Mouse (Mus musculus) layer of hippocampus, postnatal 25 days (tissue): ENCODE results near the gene Vgll4. TPM values are rescaled to one million over a fixed set of nuclear protein-coding genes. Genes with fewer than 3 reads are reported as not detected.
A peak's percentile ranks its signal among the peaks of the same experiment; 100 is the strongest.
"Not testable (repeated sequence)": the region's sequence is repeated elsewhere in the genome, so short reads cannot be mapped to it uniquely, and the experiment has no call there.

Source experiments
- DNase-seq, 2 experiments: peaks; one replicate each; pipeline ENCODE4 v3.0.0; 2022; ENCODE audit warnings: mixed read lengths in 2 of 2, low spot score in 1 of 2; ENCODE audit errors: extremely low spot score in 1 of 2
- total RNA-seq, 2 experiments: library from RNA; stranded (reverse); gene quantifications; 2 replicates each; pipeline ENCODE4 v1.2.3; 2021

Vgll4 gene
- total RNA-seq, 2 experiments from 2014 or later, result 43.2 to 48.7 TPM

DNA sequence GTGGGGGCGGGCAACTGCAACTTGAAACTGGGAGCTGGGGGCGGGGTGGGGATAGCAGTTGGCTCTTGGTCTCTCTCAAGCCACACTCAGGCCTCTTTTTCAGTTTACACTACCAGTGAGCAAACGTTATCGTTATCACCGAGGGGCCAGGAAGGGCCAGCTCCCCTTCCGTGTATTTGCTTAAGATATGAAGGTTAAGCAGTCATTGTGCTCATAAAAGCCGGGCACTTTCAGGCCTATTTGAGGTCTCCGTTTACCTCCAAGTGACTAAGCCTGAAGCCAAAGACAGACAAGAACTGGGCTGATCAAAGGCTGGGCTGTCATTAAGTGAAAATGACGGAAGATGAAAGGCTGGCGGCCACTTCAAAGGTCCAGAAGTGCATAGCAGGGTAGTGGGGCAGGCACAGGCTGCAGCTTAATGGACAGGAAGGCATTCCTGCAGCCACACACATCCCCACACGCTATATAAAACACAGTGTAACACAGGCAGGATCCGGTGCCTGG is 68.4 kb downstream of the Vgll4 start:
- DNase-seq, result no peak

DNA sequence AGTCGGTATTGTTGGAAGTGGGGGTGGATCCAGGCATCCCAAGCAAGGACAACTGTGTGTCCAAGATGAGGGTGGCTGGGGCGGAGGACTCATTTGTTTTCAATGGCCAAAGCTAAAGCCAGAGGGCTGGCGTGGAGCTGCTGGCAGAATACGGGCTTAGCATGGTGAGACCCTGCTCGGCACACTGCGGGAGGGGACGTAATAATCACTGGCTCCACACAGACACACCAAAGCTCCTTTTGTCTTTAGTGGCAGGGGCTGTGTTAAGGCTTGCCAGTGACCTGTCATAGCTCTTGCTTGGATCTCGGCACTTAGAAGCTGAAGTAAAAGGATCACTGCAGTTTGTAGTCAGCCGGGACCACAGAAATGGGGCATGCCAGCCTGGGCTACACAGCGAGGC is 69.6 kb downstream of the Vgll4 start:
- DNase-seq, result no peak

DNA sequence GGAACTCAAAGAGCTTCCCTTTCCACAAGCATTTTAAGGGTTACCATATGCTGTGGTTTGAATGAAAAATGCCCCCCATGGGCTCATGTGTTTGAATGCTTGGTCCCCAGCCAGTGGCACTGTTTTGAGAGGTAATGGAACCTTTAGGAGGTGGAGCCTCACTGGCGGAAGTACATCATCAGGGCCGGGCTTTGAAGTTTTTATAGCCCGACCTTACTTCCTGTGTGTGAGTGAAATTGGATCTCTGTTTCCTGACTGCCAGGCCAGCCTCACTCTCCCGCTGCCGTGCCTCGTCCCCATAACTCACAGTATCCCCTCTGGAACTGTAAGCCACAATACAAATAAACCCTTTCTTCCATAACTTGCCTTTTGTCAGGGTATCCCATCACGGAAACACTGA is 70.1 kb downstream of the Vgll4 start:
- DNase-seq, result no peak

DNA sequence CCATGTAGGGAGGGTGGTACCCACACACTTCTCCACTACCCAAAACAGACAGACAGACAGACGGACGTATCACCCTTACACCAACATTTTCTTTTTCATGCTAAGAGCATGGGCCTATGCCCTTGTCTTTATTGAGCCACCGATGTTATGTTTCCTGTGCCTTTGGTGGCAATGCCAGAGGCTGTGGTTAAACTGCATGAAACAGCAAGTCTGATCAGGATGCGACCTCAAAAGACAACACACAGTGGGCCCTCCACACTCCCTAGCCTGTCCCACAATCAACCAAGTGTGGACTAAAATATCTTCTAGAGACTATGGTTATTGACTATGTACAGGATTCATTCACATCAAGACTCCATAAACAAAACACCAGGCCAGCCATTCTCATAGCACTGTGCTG is 70.8 kb downstream of the Vgll4 start:
- no peak for DNase-seq

DNA sequence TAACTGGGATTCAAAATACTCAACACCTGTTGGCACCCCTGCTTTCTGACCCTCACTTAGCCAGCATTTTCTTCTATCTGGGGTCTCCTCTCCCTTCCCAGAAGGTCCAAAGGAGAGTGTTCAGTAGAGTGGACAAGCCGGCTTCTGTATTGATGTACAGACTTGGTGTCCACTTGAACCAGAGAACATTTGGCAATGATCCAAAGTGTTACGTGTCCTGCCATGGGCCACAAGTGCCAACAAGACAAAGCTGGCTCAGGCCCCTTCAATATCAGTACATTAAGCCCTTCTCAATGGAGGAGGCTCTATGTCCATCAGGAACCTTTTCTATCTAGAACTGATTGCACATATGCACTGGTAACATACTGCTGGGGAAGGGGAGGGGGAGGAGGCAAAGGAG is 73.5 kb downstream of the Vgll4 start:
- DNase-seq, result no peak

DNA sequence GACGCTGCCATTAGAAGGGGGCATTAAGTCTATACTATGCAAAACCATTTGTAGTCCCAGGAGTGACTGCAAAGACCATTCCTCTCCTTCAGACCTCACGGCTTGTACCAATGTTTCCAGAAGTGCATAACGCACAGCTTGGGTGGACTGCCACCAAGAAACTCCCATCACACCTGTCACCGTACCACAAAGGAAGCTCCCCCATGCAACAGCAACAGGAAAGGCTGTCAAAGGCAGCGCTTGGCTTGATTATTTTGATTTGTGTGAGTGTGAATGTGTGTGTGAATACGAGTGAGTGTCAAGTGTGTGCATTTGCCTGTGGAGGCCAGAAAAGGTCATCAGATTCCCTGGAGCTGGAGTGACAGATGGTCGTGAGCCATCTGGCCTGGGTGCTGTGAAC is 74.6 kb downstream of the Vgll4 start:
- DNase-seq, result no peak

DNA sequence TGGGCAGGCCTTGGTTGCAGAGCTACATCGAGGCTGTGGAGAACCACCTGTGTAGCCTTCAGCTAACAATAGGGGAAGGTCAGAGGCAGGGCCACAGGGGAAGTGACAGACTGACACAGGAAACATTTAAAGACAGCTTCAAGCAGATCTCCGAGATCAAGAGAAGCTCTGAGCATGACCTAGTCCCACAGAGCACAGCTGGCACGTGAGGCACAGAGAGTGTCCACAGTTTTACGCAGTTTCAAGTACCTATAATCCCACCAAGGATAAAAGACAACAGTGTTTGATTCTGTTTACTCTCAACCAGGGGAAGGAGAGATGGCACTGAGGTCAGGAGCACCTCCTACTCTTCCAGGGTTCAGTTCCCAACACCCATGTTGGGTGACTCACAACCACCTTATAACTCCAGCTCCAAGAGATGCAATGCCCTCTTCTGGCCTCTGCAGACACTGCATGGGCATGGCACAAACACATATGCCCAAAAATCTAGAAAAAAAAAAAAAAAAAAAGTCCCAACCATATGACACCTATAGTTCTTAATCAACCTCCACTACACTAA is 75.2 kb downstream of the Vgll4 start:
- DNase-seq, result no peak

DNA sequence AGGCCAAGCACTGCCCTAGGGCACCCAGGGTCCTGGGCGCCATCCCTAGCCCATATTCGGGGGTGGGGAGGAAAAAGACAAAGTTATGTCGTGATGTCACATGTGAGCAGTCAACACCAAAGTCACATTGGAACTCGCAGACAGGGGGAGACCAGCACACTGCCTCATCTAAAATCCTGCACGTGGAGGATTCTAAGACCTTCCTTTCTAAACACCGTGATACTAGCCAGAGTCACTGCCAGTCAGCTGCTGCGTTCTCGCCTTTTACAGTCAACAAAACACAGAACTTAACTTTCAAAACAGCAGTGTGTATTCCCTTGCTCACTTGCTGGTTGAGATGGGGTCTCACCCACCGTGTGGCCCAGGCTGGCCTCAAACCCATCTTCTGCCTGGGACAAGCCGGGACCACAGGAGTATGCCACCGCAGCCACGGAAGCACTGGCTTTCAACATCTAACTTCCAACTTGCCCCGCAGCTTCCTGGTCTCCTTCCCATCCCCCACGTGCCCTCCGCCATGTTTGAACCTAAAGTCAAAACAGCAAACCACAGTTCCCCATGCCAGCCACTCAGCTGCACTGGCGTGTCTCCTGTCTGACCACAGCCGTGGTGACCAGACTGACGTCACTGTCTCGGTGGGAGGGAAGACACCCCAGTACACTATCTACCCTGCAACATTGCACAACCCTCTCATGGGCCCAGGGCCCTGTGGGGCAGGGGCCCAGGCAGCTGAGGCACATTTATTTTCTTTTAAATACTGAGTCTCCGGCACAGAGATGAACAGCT is 76.2 kb downstream of the Vgll4 start:
- DNase-seq, result no peak

DNA sequence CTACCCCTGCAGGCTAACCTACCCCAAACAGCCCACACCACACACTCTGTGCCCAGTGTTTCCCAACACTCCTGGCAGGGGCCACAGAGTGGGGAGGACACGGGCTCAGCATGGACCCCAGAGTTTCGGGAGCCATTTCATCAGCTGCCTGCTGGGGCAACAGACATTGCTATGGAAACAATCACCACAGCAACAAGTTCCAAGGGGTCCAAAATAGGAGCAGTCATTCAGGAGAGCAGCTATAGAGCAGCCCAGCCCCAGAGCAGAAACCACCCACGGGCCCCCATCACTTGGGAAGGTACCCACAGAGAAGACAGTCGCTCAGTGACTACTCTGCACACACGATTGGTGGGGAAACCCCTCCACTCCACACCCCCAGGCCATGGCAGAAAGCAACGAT is 77.4 kb downstream of the Vgll4 start:
- peak; percentile 38 to 57 for DNase-seq

DNA sequence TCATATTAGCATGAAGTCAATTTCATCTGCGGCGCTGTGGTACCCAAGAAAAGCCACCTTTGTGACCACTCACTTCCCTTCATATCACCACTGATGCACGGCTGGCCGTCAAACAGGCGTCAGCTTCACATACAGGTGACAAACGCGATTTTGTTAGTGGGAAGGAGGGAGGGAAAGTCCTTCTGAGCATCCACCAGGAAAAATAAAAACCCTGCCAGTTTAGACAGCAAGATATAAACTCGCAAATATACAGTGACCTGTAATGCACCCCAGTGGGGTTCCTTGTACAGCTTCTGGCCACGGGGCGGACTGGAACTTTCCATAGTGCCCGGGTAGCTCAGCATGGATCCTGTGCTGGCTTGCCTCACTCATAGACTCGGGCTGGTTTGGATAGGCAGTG is 78.0 kb downstream of the Vgll4 start:
- DNase-seq, result no peak

DNA sequence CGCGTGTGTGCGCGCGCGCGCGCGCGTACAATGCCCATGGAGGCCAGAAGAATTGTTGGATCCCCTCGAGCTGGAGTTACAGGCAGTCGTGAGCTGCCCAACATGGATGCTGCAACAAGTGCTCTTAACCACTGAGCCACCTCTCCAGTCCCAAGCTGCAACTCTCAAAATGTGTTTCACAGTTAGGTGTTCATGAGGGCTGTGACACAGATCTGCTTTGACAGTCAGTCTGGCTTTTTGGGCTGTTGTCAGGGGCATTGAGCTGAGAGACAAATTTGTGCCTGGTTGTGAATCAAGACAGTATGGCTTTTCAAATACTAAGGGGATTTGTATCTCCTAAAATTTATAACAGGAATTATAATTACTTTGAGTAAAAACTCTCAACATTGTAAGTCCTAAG is 78.5 kb downstream of the Vgll4 start:
- no peak for DNase-seq

DNA sequence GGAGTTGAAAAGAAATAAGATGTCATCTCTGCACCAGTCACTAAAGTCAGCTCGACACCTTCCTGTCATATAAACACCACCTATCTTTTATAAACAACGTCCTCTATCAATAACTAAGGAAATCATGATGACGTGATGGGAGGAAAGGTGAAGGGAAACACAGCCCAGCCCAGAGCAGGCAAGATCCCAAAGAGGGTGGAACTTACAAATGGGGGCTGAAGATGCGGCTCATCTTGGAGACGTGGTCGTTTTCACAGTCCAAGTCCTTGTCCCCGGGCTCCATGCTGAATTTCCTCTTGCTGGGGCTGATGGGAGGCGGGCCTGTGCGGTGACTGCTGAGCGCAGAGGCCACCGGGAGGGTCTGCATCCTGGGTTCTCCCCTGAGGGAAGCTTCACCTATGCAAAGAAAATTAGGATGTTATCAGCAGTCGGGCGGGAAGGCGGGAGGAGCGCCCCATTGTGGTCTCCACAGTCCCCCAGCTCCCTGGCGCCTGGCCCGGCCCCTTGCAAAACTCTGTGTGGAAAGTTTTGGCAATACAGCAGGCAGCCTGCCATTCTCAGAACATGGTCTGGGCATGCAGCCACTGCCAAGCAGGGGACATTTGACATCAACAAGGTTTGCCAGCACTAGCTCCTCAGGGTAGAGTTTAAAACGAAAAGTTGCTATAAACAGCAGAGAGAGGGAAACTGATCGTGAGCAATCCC is 79.2 kb downstream of the Vgll4 start:
- peak; percentile 62 to 75 for DNase-seq

DNA sequence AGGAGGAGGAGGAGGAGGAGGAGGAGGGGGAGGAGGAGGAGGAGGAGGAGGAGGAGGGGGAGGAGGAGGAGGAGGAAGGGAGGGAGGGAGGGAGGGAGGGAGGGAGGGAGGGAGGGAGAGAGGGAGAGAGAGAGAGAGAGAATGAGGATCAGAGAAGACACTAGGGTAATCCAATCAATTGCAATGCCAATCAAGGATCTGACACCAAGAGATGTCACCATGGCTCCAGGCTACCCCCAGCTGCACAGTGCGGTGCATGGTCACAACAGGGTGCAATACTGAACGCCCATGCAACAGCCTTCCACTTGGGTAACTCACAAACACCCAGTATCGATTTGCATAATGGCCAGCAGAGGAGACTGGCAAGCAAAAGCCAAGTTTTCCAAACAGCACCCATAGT is 79.8 kb downstream of the Vgll4 start:
- not testable (repeated sequence) for DNase-seq

DNA sequence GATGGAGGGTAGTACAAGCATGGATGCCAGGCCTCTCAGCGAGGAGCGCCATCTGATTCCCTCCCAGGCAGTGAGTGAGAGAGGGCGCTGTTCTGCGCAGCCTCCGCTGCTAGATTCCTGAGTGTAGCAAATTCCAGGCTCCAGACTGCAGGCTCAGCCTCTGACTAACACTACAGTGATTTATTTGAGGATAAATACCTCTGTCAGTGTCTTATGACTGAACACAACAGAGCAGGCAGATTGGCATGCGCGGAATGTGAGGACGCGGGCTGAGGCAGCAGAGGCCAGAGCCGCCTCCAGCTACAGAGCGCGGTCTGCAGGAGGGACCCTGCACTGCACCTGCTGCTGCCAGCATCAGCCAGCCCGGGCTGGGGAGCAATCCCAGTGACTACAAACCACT is 80.9 kb downstream of the Vgll4 start:
- DNase-seq, result peak in 1 of 2 experiments; percentile 54

DNA sequence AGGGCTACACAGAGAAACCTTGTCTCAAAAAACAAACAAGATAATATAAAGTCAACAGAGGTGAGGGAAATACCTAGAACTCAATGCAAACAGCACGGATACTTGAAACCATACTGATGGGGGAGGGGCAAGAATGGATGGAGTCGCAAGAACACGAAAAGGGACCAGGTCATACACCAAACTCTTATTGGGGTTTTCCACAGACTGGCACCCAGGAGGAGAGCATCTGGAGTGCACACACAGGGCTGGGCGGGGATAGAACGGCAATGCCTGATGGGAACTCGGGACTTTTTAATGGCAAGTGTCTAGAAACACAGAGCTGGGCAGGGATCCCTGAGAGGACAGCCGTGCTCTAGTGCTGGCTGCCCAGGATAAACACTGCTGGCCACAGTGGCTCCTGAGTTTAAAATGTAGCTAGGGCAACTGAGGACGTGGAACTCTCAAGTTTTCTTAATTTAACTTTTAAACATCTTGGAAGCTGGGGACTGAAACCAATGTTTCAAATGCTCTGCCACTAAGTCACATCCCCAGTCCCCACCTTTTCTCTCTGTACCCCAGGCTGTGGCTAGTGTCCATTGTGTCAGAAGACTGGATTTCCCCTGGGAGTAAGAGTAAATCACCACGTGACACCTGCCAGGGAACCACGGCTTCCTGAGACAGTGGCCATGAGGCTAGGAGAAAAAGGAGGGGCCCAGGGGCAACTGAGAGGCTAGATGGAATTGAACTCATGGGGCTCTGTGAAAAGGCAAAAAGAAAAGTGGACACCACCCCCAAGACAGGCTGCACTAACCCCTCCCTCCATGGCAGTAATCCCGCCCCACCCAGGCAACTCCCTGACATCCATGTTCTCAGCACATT is 83.1 kb downstream of the Vgll4 start:
- DNase-seq, result no peak

DNA sequence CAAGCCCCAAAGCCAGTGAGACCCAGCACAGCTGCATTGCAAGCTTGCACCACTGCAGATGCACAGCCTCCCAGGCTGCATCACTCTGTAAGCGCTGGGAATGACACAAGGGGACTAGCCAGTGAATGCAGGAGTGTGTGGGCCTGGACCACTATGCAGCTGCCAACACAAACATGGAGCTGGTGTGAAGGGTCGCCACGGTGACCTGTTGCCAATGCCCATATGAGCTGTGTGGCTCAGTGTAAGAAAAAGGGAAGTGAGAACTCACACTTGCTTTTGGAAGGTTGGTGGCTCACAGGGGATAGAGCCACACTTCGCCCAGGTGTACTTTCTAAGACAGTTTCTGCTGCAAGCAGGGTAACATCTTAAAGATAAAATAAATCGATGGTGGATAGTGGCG is 83.8 kb downstream of the Vgll4 start:
- DNase-seq, result no peak

DNA sequence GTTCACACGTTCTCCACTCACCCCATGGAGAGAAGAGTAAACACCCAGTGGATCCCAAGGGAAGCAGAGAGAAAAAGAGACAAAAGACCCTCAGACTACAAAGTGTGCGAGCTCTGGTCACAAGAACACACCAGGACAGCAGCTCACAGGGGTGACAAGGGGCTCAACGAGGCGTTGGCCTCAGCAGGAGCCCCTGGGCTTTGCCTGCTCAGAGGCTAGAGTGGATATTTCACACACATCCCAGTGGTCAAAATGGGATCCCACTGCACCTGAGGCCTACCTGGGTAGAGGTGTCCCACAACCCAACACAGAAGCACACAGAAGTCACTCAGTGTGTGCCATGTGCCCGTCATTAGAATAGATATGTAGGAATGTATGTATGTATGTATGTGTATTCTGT is 84.7 kb downstream of the Vgll4 start:
- no peak for DNase-seq

DNA sequence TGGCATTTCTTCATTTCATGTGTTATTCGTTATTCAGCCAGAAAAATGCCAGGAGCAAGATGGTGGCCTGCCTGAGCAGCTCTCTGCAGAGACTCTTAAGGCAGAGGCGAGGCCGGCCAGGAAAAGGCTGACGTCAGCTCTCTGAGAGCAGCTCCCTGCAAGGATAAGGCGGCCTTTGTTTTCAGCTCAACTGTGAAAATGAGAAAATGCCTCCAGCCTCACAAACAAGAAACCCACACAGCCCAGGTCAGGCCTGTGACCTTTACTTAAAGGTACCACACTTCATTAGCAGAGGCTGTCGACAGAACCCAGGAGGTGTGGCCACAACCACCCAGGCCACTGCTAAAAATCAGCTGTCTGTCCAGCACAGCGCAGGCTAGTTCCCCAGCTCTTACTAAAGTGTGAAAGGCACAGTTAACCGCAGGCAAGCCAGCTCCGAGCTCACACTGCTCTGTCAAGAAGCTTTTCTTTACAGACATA is 86.5 kb downstream of the Vgll4 start:
- no peak for DNase-seq

DNA sequence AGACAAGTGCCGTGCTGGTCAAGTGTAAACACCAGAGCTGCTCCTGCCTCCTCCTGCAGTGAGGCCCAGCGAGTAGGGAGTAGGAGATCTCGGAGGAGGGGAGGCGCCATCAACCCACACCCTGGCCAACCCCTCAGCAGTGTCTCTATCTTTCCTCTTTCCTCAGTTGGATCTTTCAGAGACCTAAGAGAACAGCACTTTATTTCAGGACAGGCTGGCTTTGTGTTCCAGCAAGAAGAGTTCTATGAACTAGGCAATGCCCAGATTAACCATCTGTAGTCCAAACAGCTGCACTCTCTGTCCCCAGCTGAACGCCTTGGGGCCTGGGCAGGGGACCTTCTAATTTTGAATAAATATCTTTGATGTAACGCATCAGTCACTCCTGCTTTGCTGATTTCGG is 87.1 kb downstream of the Vgll4 start:
- DNase-seq, result no peak

DNA sequence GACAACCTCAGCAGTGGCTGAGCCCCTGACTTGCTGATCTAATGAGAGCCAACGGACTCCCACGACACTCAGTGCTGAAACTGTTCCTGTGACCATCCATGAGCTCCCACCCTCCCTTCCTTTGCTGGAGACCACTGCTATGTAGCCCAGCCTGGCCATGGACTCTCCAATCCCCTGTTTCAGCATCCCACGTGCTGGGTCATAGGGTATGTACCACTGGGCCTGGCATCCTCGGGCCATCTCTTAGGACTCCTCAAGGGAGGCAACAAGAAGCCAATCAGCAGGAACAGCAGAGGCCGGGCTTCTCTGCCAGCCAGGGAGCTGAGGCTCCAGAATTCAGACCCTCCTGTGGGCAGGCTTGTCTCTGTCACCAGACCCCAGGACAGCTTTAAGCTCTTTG is 87.6 kb downstream of the Vgll4 start:
- DNase-seq, result no peak

DNA sequence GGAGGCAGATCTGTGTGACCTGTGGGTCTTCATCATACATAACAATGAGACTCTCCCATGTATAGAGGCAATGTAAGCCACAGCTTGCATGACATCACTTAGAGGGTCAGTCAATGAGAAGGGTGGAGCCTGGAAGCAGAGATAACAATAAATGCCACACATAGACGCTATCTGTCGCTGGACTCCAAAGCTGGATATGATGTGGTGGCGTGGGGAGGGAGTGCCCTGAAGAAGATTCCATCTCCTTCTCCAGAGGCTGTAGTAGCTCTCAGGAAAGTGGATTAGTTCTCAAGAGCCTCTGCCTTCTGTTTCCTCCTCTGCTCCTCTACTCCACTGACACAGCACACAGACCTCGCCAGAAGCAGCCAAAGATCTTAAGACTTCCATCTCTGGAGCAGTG is 89.0 kb downstream of the Vgll4 start:
- no peak for DNase-seq
